13 mouse cellular contexts compared by ENCODE assay signal in genomic region chr3:67952517-67952940, GRCm38 (mm10).
A peak's percentile ranks its signal among the peaks of the same experiment; 100 is the strongest.
DNase-seq lines count a peak whose midpoint lies in the region; ATAC-seq and TF ChIP-seq lines count a peak whose summit lies in the region.
"Had no signal": no experiment of that assay in that cellular context is flagged by ENCODE, and none has a peak within 500 bp of the region (broad histone marks: within the 10 kb centered on the region; RNA-seq: fewer than 3 reads in every experiment).

No protein-coding gene starts in this region.

- no peaks in the 10 kb centered on the region for H3K36me3 ChIP-seq in heart, adult 2 months (ENCODE audit: control insufficient read depth, insufficient read depth, low read length)
- no peaks in the 10 kb centered on the region for H3K36me3 ChIP-seq in forebrain, embryonic 11.5 days (ENCODE audit: control insufficient read depth, insufficient read depth, low read length)
- H3K36me3 ChIP-seq in hindbrain, postnatal 0 days (ENCODE audit: insufficient read depth, low read length): no peaks in the 10 kb centered on the region
- H3K36me3 ChIP-seq: heart, embryonic 13.5 days had no signal

- H3K4me2 ChIP-seq in forebrain, embryonic 11.5 days (ENCODE audit: low read depth, low read length, severe bottlenecking): no peak overlapping the region
- H3K4me2 ChIP-seq in hindbrain, postnatal 0 days (ENCODE audit: low read depth, low read length): no peak overlapping the region
- H3K4me2 ChIP-seq: heart, embryonic 13.5 days had no signal

- no peaks in the 10 kb centered on the region for H3K9me3 ChIP-seq in forebrain, embryonic 11.5 days (ENCODE audit: control insufficient read depth, low read length)
- H3K9me3 ChIP-seq in hindbrain, postnatal 0 days (ENCODE audit: low read length): no peaks in the 10 kb centered on the region
- H3K9me3 ChIP-seq: heart, embryonic 13.5 days had no signal

- 21% methylated on average over 5 of the region's 5 CpGs for WGBS in heart, adult 2 months
- 51% methylated on average over 5 of the region's 5 CpGs for WGBS in forebrain, embryonic 11.5 days
- WGBS in hindbrain, postnatal 0 days: 23% methylated on average over 5 of the region's 5 CpGs

- peak; percentile 53 for DNase-seq in heart, postnatal 4 days
- no peak for DNase-seq in heart, adult 2 months
- no peak for DNase-seq in forebrain, embryonic 11.5 days (ENCODE audit: low spot score)
- DNase-seq in hindbrain, postnatal 0 days (ENCODE audit: low spot score): peak; percentile 67
- peak; percentile 5 for DNase-seq in retina, postnatal 1 day
- no peak for DNase-seq in urinary bladder, postnatal 4 days (ENCODE audit: low spot score in 2 of 2)
- DNase-seq in urinary bladder, postnatal 14 days (ENCODE audit: low spot score): no peak
- DNase-seq: cerebellum, adult 11-12 months; right cerebral cortex, postnatal 14 days had no signal

- TF ChIP-seq CTCF in heart, adult 2 months (IDR thresholded peaks at IDR 0.05): no peak
- TF ChIP-seq CTCF in hindbrain, postnatal 0 days (IDR thresholded peaks at IDR 0.05; ENCODE audit: low read depth): no peak

- no peak overlapping the region for H3K9ac ChIP-seq in heart, adult 2 months (ENCODE audit: low read depth, low read length)
- H3K9ac ChIP-seq in forebrain, embryonic 11.5 days (ENCODE audit: low read length): 0 out of 2 replicates have a peak overlapping the region, but pooled peaks have one; percentile 9
- H3K9ac ChIP-seq in hindbrain, postnatal 0 days (replicated peaks; ENCODE audit: low read length): no peak overlapping the region
- H3K9ac ChIP-seq: heart, embryonic 13.5 days had no signal

- no peak for TF ChIP-seq EP300 in heart, adult 2 months (IDR thresholded peaks at IDR 0.05; ENCODE audit: insufficient read depth, low read depth, low read length)

- 0 out of 2 replicates have a peak, but pooled peaks have one; percentile 20 for ATAC-seq in forebrain, embryonic 11.5 days (replicated peaks; ENCODE audit: low FRiP score)
- 0 out of 2 replicates have a peak, but pooled peaks have one; percentile 49 for ATAC-seq in hindbrain, postnatal 0 days
- ATAC-seq: activated CD4-positive, CD25-positive, alpha-beta regulatory T cell, adult 4 months had no signal

- no peak overlapping the region for H3K27ac ChIP-seq in heart, adult 2 months
- H3K27ac ChIP-seq in forebrain, embryonic 11.5 days (ENCODE audit: low read depth, low read length): no peak overlapping the region
- H3K27ac ChIP-seq in hindbrain, postnatal 0 days: no peak overlapping the region
- H3K27ac ChIP-seq: heart, embryonic 13.5 days; kidney, postnatal 0 days had no signal

- no peaks in the 10 kb centered on the region for H3K79me2 ChIP-seq in heart, adult 2 months (replicated peaks; ENCODE audit: control insufficient read depth, insufficient read depth, low read length)

- no peak overlapping the region for H3K4me3 ChIP-seq in heart, adult 2 months
- no peak overlapping the region for H3K4me3 ChIP-seq in forebrain, embryonic 11.5 days (ENCODE audit: low read depth, low read length)
- H3K4me3 ChIP-seq in hindbrain, postnatal 0 days (ENCODE audit: low read length): no peak overlapping the region
- H3K4me3 ChIP-seq: erythroblast, embryonic 14.5 days; heart, embryonic 13.5 days had no signal

- TF ChIP-seq POLR2A in heart, adult 2 months (IDR thresholded peaks at IDR 0.05; ENCODE audit: insufficient read depth, low read depth, low read length): no peak

- H3K4me1 ChIP-seq in heart, adult 2 months (ENCODE audit: control insufficient read depth, insufficient read depth, low read length): no peaks in the 10 kb centered on the region
- peaks cover 9% of the 10 kb centered on the region; the same call in 1 of the 2 replicates for H3K4me1 ChIP-seq in forebrain, embryonic 11.5 days (replicated peaks; ENCODE audit: control insufficient read depth, insufficient read depth, low read length)
- no peaks in the 10 kb centered on the region for H3K4me1 ChIP-seq in hindbrain, postnatal 0 days (ENCODE audit: insufficient read depth, low read length)

- H3K27me3 ChIP-seq in heart, adult 2 months (ENCODE audit: control insufficient read depth, insufficient read depth, low read length): no peaks in the 10 kb centered on the region
- H3K27me3 ChIP-seq in forebrain, embryonic 11.5 days (ENCODE audit: control insufficient read depth, insufficient read depth, low read length): no peaks in the 10 kb centered on the region
- no peaks in the 10 kb centered on the region for H3K27me3 ChIP-seq in hindbrain, postnatal 0 days (ENCODE audit: insufficient read depth, low read length)
- H3K27me3 ChIP-seq: heart, embryonic 13.5 days had no signal

- intact Hi-C loops in heart, adult 2 months (cut with DNase I): no loop called here

Comparison
In these comparisons a context has a peak if more than half of its experiments do, and no peak if none do; other contexts are left out.
1. DNase-seq: peak in heart, postnatal 4 days (single experiment), hindbrain, postnatal 0 days (single experiment) and retina, postnatal 1 day (single experiment); none in heart, adult 2 months (0 of 2), forebrain, embryonic 11.5 days (single experiment), urinary bladder, postnatal 4 days (0 of 2) and urinary bladder, postnatal 14 days (single experiment).